Mouse (Mus musculus): ENCODE measurements around the gene Id2. TPM values are rescaled to one million over a fixed set of nuclear protein-coding genes. Genes with fewer than 3 reads are reported as not detected.

Id2 gene
- total and polyA plus RNA-seq, 2 experiments from 2014 or later = 83.7 to 131 TPM

DNA sequence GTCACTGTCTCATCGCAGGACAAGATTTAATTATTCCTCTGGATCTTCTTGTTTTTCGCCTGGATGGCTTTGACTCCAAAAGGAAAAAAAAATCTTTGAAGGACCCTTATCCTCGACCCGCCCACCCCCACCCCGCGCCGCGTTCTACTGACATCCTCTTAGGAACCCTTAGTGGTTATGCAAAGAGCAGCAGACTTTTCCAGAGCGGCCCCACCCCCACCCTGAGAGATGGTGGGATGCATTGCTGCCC, 2.3 kb upstream of the Id2 start:
- peak overlapping the region; percentile 76 for H3K4me2 ChIP-seq (ENCODE audit: low read depth, low read length)
- H3K27me3 ChIP-seq (ENCODE audit: control insufficient read depth, insufficient read depth, low read length) = no peaks in the 10 kb centered on the region
- 2% methylated on average over 9 of the region's 9 CpGs for WGBS
- peaks cover 26% of the 10 kb centered on the region for H3K4me1 ChIP-seq (ENCODE audit: control insufficient read depth, insufficient read depth)
- peak overlapping the region; percentile 95 for H3K27ac ChIP-seq (ENCODE audit: low read depth)
- TF ChIP-seq CTCF (IDR thresholded peaks at IDR 0.05; ENCODE audit: low read depth) (no peak), EP300 (IDR thresholded peaks at IDR 0.05; ENCODE audit: low read depth) (no peak)
- DNase-seq (ENCODE audit: low spot score) = no peak
- peak; percentile 14; the same call in 1 of the 2 replicates for ATAC-seq (ENCODE audit: insufficient read depth, low read depth)
- peak overlapping the region; percentile 56 for H3K9ac ChIP-seq (replicated peaks; ENCODE audit: low read depth, low read length)
- H3K4me3 ChIP-seq (ENCODE audit: low read depth, low read length) = peak overlapping the region; percentile 53
- H3K9me3 ChIP-seq (replicated peaks; ENCODE audit: control insufficient read depth, low read length) = no peaks in the 10 kb centered on the region
- no peaks in the 10 kb centered on the region for H3K36me3 ChIP-seq (replicated peaks; ENCODE audit: control insufficient read depth, insufficient read depth, low read length)

DNA sequence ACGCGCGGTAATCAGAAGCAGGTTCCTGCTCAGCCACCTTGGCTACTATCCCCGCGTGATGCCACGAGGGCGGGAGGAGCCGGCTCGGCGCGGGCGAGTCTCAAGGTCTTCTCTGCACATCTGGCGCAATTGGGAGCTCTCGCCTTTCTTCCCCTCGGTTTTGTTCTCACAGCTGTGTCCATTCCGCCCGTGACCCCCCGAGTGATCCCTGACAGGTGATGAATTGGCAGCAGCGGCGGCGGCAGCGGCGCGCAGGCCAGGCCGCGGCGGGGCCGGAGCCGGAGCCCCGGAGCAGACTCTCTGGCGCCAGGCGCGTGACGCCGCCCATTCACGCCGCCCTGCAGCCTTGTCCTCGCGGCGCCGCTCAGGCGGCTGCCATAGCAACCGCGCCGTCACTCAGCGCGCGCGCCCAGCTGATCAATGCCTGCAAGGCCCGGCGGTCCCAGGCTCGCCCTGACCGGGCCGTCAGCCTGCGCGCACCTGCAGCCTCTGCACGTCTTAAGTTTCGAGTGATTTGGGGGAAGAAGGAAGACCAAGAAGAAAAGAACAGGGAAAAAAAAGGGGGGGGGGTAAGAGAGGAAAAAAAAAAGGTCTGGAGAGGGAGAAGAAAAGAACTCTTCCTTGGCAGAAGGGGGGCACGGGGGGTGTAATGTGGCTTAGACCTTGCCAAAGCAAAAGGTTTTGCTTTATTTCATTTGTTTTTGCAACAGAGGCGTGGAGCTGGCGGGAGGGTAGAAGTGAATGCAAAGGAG, 1.8 kb upstream of the Id2 start:
- Histone ChIP-seq H3K27me3 (ENCODE audit: control insufficient read depth, insufficient read depth, low read length) (no peaks in the 10 kb centered on the region), H3K27ac (ENCODE audit: low read depth) (peak overlapping the region; percentile 95), H3K9ac (replicated peaks; ENCODE audit: low read depth, low read length) (peak overlapping the region; percentile 56), H3K4me2 (ENCODE audit: low read depth, low read length) (peak overlapping the region; percentile 76), H3K4me1 (ENCODE audit: control insufficient read depth, insufficient read depth) (peaks cover 26% of the 10 kb centered on the region), H3K4me3 (ENCODE audit: low read depth, low read length) (peak overlapping the region; percentile 53), H3K36me3 (replicated peaks; ENCODE audit: control insufficient read depth, insufficient read depth, low read length) (no peaks in the 10 kb centered on the region), H3K9me3 (replicated peaks; ENCODE audit: control insufficient read depth, low read length) (no peaks in the 10 kb centered on the region)
- TF ChIP-seq EP300 (IDR thresholded peaks at IDR 0.05; ENCODE audit: low read depth) (peak; percentile 51; the same call in 1 of the 2 replicates), CTCF (IDR thresholded peaks at IDR 0.05; ENCODE audit: low read depth) (no peak)
- peak; percentile 86 for DNase-seq (ENCODE audit: low spot score)
- ATAC-seq (ENCODE audit: insufficient read depth, low read depth) = peak; percentile 77
- WGBS = 0% methylated on average over 61 of the region's 61 CpGs

DNA sequence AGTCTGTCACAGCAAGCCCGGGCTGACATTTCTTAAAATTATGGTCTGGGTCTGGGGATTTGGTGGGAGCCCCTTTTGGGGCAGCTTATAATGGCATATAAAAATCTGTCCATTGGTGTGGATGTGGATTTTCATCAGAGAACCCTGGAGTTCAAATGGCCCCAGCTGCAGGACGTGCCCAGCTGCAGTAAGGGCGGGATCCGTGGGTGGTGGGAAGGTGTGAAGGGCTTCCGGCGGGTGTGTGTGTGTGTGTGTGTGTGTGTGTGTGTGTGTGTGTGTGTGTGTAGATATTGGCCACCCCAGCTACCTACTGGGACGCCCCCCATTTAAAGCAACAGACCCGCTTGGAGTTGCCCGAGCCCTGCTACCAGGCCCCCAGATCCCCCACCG, 1.2 kb upstream of the Id2 start:
- Histone ChIP-seq H3K4me1 (ENCODE audit: control insufficient read depth, insufficient read depth) (peaks cover 29% of the 10 kb centered on the region), H3K27me3 (ENCODE audit: control insufficient read depth, insufficient read depth, low read length) (no peaks in the 10 kb centered on the region), H3K36me3 (replicated peaks; ENCODE audit: control insufficient read depth, insufficient read depth, low read length) (no peaks in the 10 kb centered on the region), H3K9ac (replicated peaks; ENCODE audit: low read depth, low read length) (peak overlapping the region; percentile 56), H3K4me3 (ENCODE audit: low read depth, low read length) (peak overlapping the region; percentile 53), H3K4me2 (ENCODE audit: low read depth, low read length) (peak overlapping the region; percentile 76), H3K9me3 (replicated peaks; ENCODE audit: control insufficient read depth, low read length) (no peaks in the 10 kb centered on the region), H3K27ac (ENCODE audit: low read depth) (peak overlapping the region; percentile 95)
- no peak for ATAC-seq (ENCODE audit: insufficient read depth, low read depth)
- WGBS = 7% methylated on average over 10 of the region's 10 CpGs
- TF ChIP-seq CTCF (IDR thresholded peaks at IDR 0.05; ENCODE audit: low read depth) (no peak), EP300 (IDR thresholded peaks at IDR 0.05; ENCODE audit: low read depth) (no peak)
- DNase-seq (ENCODE audit: low spot score) = peak; percentile 18

DNA sequence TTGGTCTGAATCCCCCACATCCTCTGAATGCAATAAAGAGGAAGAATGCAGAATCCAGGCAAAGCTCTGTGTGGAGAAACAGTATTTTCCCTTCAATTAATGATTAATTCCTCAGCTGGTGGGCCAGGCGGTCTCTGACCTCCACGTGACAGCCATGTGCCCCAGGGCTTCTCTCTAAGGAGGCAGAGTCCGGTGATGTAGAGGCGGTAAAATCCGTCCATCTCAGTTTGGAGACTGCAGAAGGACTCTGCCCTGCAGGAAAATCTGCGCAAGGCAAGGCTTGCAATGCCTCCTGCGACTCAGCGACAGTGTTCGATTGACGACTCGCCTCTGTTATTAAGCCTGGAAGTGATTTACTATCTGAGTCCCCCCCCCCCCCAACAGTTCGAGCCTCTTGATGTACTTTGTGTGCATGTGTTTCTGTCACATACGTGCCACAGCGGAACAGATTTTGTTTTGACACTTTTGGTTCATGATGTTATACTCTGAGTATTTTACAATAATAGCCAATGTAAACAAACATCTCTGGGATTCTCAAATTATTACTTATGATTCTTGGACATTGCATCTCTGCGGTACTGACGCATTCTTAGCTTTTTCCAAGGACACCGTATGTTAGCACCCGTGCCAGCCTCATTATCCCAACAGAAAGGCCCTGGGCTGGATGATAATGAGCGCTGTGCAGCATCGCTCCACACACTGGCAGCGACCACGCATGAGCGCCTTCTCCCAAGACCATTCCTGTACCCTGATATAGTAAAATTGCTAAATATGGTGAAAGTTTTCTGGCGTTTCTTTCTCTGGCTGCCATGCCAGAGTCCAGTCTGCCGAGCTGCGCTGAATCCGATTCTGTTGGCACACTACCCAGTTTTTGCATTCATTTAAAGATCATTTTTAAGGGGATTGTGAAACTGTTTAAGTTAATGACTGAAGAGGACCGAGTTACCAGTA, 545 bp upstream of the Id2 start:
- Histone ChIP-seq H3K9ac (replicated peaks; ENCODE audit: low read depth, low read length) (peak overlapping the region; percentile 56; the same call in 1 of the 2 replicates), H3K4me1 (ENCODE audit: control insufficient read depth, insufficient read depth) (peaks cover 34% of the 10 kb centered on the region), H3K4me2 (ENCODE audit: low read depth, low read length) (peak overlapping the region; percentile 76), H3K27me3 (ENCODE audit: control insufficient read depth, insufficient read depth, low read length) (no peaks in the 10 kb centered on the region), H3K4me3 (ENCODE audit: low read depth, low read length) (peak overlapping the region; percentile 53), H3K27ac (ENCODE audit: low read depth) (peak overlapping the region; percentile 95), H3K36me3 (replicated peaks; ENCODE audit: control insufficient read depth, insufficient read depth, low read length) (no peaks in the 10 kb centered on the region), H3K9me3 (replicated peaks; ENCODE audit: control insufficient read depth, low read length) (no peaks in the 10 kb centered on the region)
- 20% methylated on average over 28 of the region's 28 CpGs for WGBS
- no peak for TF ChIP-seq EP300 (IDR thresholded peaks at IDR 0.05; ENCODE audit: low read depth)
- no peak for TF ChIP-seq CTCF (IDR thresholded peaks at IDR 0.05; ENCODE audit: low read depth)
- no peak for ATAC-seq (ENCODE audit: insufficient read depth, low read depth)
- peak; percentile 15 for DNase-seq (ENCODE audit: low spot score)

DNA sequence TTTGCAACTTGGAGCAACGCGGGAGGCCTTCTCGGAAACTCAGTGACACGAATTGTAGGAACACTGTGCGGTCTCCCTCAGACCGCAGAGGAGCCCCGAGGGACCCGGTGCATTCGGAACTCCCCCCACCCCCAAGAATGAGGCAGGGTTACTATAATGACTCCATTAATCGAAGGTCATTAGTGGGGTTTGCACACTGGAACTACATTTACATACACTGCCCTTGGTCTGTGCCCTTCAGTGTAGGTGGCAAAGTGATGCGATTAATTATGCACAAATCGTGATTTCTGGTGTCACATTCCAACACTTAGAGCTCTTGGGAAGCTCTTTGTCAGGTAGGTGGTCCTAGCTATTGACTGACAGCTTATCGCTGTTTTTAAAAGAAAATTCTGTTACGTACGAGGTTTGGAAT, 294 bp downstream of the Id2 start:
- peak; percentile 7 for DNase-seq (ENCODE audit: low spot score)
- WGBS = 5% methylated on average over 15 of the region's 15 CpGs

More for the DNA sequence above, 294 bp downstream of the Id2 start:
- peak overlapping the region; percentile 55 for H3K9ac ChIP-seq (replicated peaks; ENCODE audit: low read depth, low read length)
- peaks cover 35% of the 10 kb centered on the region for H3K4me1 ChIP-seq (ENCODE audit: control insufficient read depth, insufficient read depth)
- H3K4me3 ChIP-seq (ENCODE audit: low read depth, low read length) = peak overlapping the region; percentile 60
- peak overlapping the region; percentile 95 for H3K27ac ChIP-seq (ENCODE audit: low read depth)
- ATAC-seq (ENCODE audit: insufficient read depth, low read depth) = no peak
- no peak for TF ChIP-seq CTCF (IDR thresholded peaks at IDR 0.05; ENCODE audit: low read depth)
- no peak for TF ChIP-seq EP300 (IDR thresholded peaks at IDR 0.05; ENCODE audit: low read depth)
- H3K9me3 ChIP-seq (replicated peaks; ENCODE audit: control insufficient read depth, low read length) = no peaks in the 10 kb centered on the region
- peak overlapping the region; percentile 76 for H3K4me2 ChIP-seq (ENCODE audit: low read depth, low read length)
- no peaks in the 10 kb centered on the region for H3K27me3 ChIP-seq (ENCODE audit: control insufficient read depth, insufficient read depth, low read length)
- no peaks in the 10 kb centered on the region for H3K36me3 ChIP-seq (replicated peaks; ENCODE audit: control insufficient read depth, insufficient read depth, low read length)
